Mouse (Mus musculus) adrenal gland, adult 2 months (tissue): ENCODE data around the gene Gm20834. TPM values are rescaled to one million over a fixed set of nuclear protein-coding genes. Genes with fewer than 3 reads are reported as not detected.
"Not testable (repeated sequence)": the region's sequence is repeated elsewhere in the genome, so short reads cannot be mapped to it uniquely, and the experiment has no call there.

ENCODE experiments used
- DNase-seq: peaks from one replicate; pipeline ENCODE4 v3.0.0; 2021
- long read RNA-seq: library from polyadenylated mRNA; stranded (forward); transcript quantifications from one replicate; pipeline ENCODE4 v2.0.0, GENCODE M21; 2021
- polyA plus RNA-seq: library from polyadenylated mRNA; depleted of rRNA; stranded (reverse); fragments of >200 nt; gene quantifications from 2 replicates; pipeline ENCODE4 v1.2.3, GENCODE M21; 2012; rRNA removed
- total RNA-seq, 2 experiments: library from RNA; stranded (reverse); gene quantifications; 2 replicates each; pipeline ENCODE4 v1.2.3; 2021

The Gm20834 gene
- total RNA-seq (not detected), polyA plus RNA-seq (not detected in 2 replicates)
- long read RNA-seq: 0 reads

GRCm38 (mm10) chrY:10324489-10324888, at the start of gene Gm20834:
TSS of gene Gm20834 (minus strand) at chrY:10324589.
- not testable (repeated sequence) for DNase-seq

Other genes starting within 250 kb of the Gm20834 start
- gene Gm21310, start 177.4 kb downstream of the Gm20834 start, total RNA-seq: not detected
- not detected in 2 replicates for gene Gm21310, start 177.4 kb downstream of the Gm20834 start, polyA plus RNA-seq
- gene Gm28510, start 88.1 kb upstream of the Gm20834 start, total RNA-seq: not detected
- not detected in 2 replicates for gene Gm28510, start 88.1 kb upstream of the Gm20834 start, polyA plus RNA-seq
- gene Gm20737, start 211.5 kb upstream of the Gm20834 start, total RNA-seq: not detected
- not detected in 2 replicates for gene Gm20737, start 211.5 kb upstream of the Gm20834 start, polyA plus RNA-seq
- not detected for gene Gm21775, start 228.9 kb upstream of the Gm20834 start, total RNA-seq
- gene Gm21775, start 228.9 kb upstream of the Gm20834 start, polyA plus RNA-seq: not detected in 2 replicates